Comparison of ENCODE assay signal across 24 mouse cellular contexts in the genomic region with DNA sequence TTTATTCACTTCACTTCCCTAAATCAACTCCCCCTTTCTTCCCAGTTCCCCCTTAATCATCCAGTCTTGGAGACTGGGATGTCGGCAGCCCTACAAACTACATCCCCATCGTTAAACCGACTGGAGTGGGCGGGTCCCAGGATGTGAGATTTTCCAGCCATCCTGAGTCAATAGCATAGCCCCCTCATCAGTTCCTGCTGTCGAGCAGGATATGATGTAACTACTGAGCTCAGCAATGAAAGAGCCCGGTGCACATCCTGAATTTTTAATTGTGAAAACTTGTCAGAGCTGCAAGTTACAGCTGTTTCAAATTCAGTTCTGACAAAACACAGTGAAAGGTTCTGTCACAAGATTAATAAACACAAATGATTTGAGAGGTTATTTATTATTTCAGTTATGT.
DNase-seq lines count a peak whose midpoint lies in the region; ATAC-seq and TF ChIP-seq lines count a peak whose summit lies in the region.
"Had no signal": no experiment of that assay in that cellular context is flagged by ENCODE, and none has a peak within 500 bp of the region (broad histone marks: within the 10 kb centered on the region; RNA-seq: fewer than 3 reads in every experiment).

No protein-coding gene starts in this region.

- no peak overlapping the region for H3K4me3 ChIP-seq in lung, embryonic 16.5 days (ENCODE audit: low read length)
- H3K4me3 ChIP-seq in lung, adult 2 months (replicated peaks; ENCODE audit: extremely low read depth, low read depth, low read length) = no peak overlapping the region
- no peak overlapping the region for H3K4me3 ChIP-seq in MEL (ENCODE audit: control insufficient read depth in 1 of 2, insufficient read depth in 1 of 2, low read depth in 2 of 2, low read length in 2 of 2)
- H3K4me3 ChIP-seq: hindbrain, embryonic 13.5 days; layer of hippocampus, adult 2 months; limb, embryonic 12.5 days; liver, embryonic 12.5 days; midbrain, embryonic 13.5 days; neural tube, embryonic 12.5 days had no signal

- TF ChIP-seq POLR2A in lung, adult 2 months (IDR thresholded peaks at IDR 0.05; ENCODE audit: borderline replicate concordance, extremely low read depth, low read depth, low read length) = no peak
- no peak for TF ChIP-seq POLR2A in MEL (IDR thresholded peaks at IDR 0.05; ENCODE audit: control insufficient read depth in 1 of 2, insufficient read depth in 1 of 2, low read depth in 1 of 2, low read length in 2 of 2, poor library complexity in 1 of 2)

- no peaks in the 10 kb centered on the region for H3K27me3 ChIP-seq in lung, embryonic 16.5 days (ENCODE audit: control insufficient read depth, insufficient read depth, low read depth, low read length)
- H3K27me3 ChIP-seq in MEL (ENCODE audit: control insufficient read depth in 1 of 2, insufficient read depth in 2 of 2, low read length in 2 of 2) = no peaks in the 10 kb centered on the region; a peak in 1 of 4 replicates
- H3K27me3 ChIP-seq: hindbrain, embryonic 13.5 days; limb, embryonic 12.5 days; liver, embryonic 12.5 days; midbrain, embryonic 13.5 days; neural tube, embryonic 12.5 days had no signal

- H3K79me2 ChIP-seq in MEL (ENCODE audit: control insufficient read depth, insufficient read depth, low read length, poor library complexity) = no peaks in the 10 kb centered on the region

- TF ChIP-seq EP300 in MEL (IDR thresholded peaks at IDR 0.05; ENCODE audit: low read depth in 1 of 2, low read length in 2 of 2) = no peak

- TF ChIP-seq CTCF in lung, adult 2 months (IDR thresholded peaks at IDR 0.05; ENCODE audit: insufficient read depth, low read length) = no peak
- TF ChIP-seq CTCF in MEL (IDR thresholded peaks at IDR 0.05 in 2 of 3, conservative IDR thresholded peaks at IDR 0.05 in 1 of 3; ENCODE audit: control insufficient read depth in 1 of 3, insufficient read depth in 1 of 3, low read depth in 2 of 3, low read length in 3 of 3, poor library complexity in 1 of 3, severe bottlenecking in 1 of 3) = no peak

- H3K4me1 ChIP-seq in lung, embryonic 16.5 days (replicated peaks; ENCODE audit: control insufficient read depth, insufficient read depth, low read length) = peaks cover 2% of the 10 kb centered on the region; the same call in 1 of the 2 replicates
- H3K4me1 ChIP-seq in lung, adult 2 months (ENCODE audit: control insufficient read depth, insufficient read depth, low read length) = no peaks in the 10 kb centered on the region
- H3K4me1 ChIP-seq in MEL (ENCODE audit: control insufficient read depth in 1 of 2, insufficient read depth in 2 of 2, low read length in 2 of 2) = no peaks in the 10 kb centered on the region
- H3K4me1 ChIP-seq: hindbrain, embryonic 13.5 days; liver, embryonic 12.5 days; midbrain, embryonic 13.5 days; neural tube, embryonic 12.5 days had no signal

- WGBS in lung, embryonic 16.5 days = 32% methylated on average over 6 of the region's 6 CpGs
- 30% methylated on average over 6 of the region's 6 CpGs for WGBS in lung, adult 2 months

- TF ChIP-seq RAD21 in MEL (IDR thresholded peaks at IDR 0.05; ENCODE audit: low read depth, low read length) = no peak

- no peak overlapping the region for H3K4me2 ChIP-seq in lung, embryonic 16.5 days (ENCODE audit: low read depth, low read length)
- H3K4me2 ChIP-seq: hindbrain, embryonic 13.5 days; limb, embryonic 12.5 days; liver, embryonic 12.5 days; midbrain, embryonic 13.5 days; neural tube, embryonic 12.5 days had no signal

- DNase-seq in lung, adult 2 months = no peak
- peak; percentile 21 for DNase-seq in MEL (ENCODE audit: low read depth, low spot score)
- DNase-seq in spleen, postnatal 36 days (ENCODE audit: low spot score in 2 of 2) = no peak
- DNase-seq in gastrocnemius, adult 8-10 months (ENCODE audit: low spot score in 2 of 2) = no peak
- DNase-seq: adrenal gland, adult 2 months; cerebellum, adult 11-12 months; cerebellum, postnatal 10 days; gastrocnemius, postnatal 36 days; kidney, adult 11 months; kidney, postnatal 14 days; lung, adult 18-20 months; right cerebral cortex, postnatal 14 days; thymus, postnatal 25 days had no signal

- no peaks in the 10 kb centered on the region for H3K36me3 ChIP-seq in lung, embryonic 16.5 days (ENCODE audit: control insufficient read depth, insufficient read depth, low read length)
- H3K36me3 ChIP-seq in MEL (ENCODE audit: control insufficient read depth in 1 of 2, insufficient read depth in 2 of 2, low read length in 2 of 2) = no peaks in the 10 kb centered on the region
- H3K36me3 ChIP-seq: hindbrain, embryonic 13.5 days; limb, embryonic 12.5 days; liver, embryonic 12.5 days; midbrain, embryonic 13.5 days; neural tube, embryonic 12.5 days had no signal

- no peak overlapping the region for H3K27ac ChIP-seq in lung, embryonic 16.5 days (ENCODE audit: low read length)
- H3K27ac ChIP-seq in MEL (ENCODE audit: control insufficient read depth, low read depth, low read length) = no peak overlapping the region
- H3K27ac ChIP-seq: hindbrain, embryonic 13.5 days; layer of hippocampus, adult 2 months; limb, embryonic 12.5 days; liver, embryonic 12.5 days; midbrain, embryonic 13.5 days; neural tube, embryonic 12.5 days had no signal

- no peaks in the 10 kb centered on the region for H3K9me3 ChIP-seq in lung, embryonic 16.5 days (ENCODE audit: control insufficient read depth, low read length)
- H3K9me3 ChIP-seq in MEL (replicated peaks; ENCODE audit: insufficient read depth, low read length) = no peaks in the 10 kb centered on the region
- H3K9me3 ChIP-seq: hindbrain, embryonic 13.5 days; limb, embryonic 12.5 days; liver, embryonic 12.5 days; midbrain, embryonic 13.5 days; neural tube, embryonic 12.5 days had no signal

- peak; percentile 56; the same call in 1 of the 2 replicates for ATAC-seq in lung, embryonic 16.5 days (ENCODE audit: low read depth)
- ATAC-seq in common myeloid progenitor, adult 5-6 weeks (replicated peaks; ENCODE audit: low read depth, poor library complexity, severe bottlenecking) = peak; percentile 65; the same call in 1 of the 2 replicates
- ATAC-seq in megakaryocyte progenitor cell, adult 5-6 weeks (replicated peaks; ENCODE audit: poor library complexity) = peak; percentile 99
- ATAC-seq: forebrain, embryonic 14.5 days; liver, embryonic 12.5 days; midbrain, embryonic 13.5 days; Patski had no signal

- H3K9ac ChIP-seq in lung, embryonic 16.5 days (ENCODE audit: low read length) = no peak overlapping the region
- H3K9ac ChIP-seq in MEL (ENCODE audit: control insufficient read depth, low read depth, low read length, poor library complexity, severe bottlenecking) = no peak overlapping the region
- H3K9ac ChIP-seq: hindbrain, embryonic 13.5 days; limb, embryonic 12.5 days; liver, embryonic 12.5 days; midbrain, embryonic 13.5 days; neural tube, embryonic 12.5 days had no signal

TF ChIP-seq in MEL, 35 proteins besides CTCF, POLR2A, EP300 and RAD21:
- TF ChIP-seq SMC3 (IDR thresholded peaks at IDR 0.05; ENCODE audit: low read depth, low read length) = no peak
- no peak for TF ChIP-seq POLR2AphosphoS2 (IDR thresholded peaks at IDR 0.05; ENCODE audit: low read length)
- TF ChIP-seq ZC3H11A (IDR thresholded peaks at IDR 0.05; ENCODE audit: low read depth, low read length) = no peak
- TF ChIP-seq NRF1 (IDR thresholded peaks at IDR 0.05; ENCODE audit: insufficient read depth, low read depth, low read length, poor library complexity, severe bottlenecking) = no peak
- TF ChIP-seq SIN3A (IDR thresholded peaks at IDR 0.05; ENCODE audit: low read length) = no peak
- TF ChIP-seq MAZ (IDR thresholded peaks at IDR 0.05; ENCODE audit: low read depth, low read length) = no peak
- TF ChIP-seq MAFK (IDR thresholded peaks at IDR 0.05; ENCODE audit: borderline replicate concordance, low read depth, low read length) = no peak
- TF ChIP-seq MAX (IDR thresholded peaks at IDR 0.05; ENCODE audit: low read length) = no peak
- no peak for TF ChIP-seq GATA1 (IDR thresholded peaks at IDR 0.05; ENCODE audit: low read depth, low read length)
- no peak for TF ChIP-seq MEF2A (IDR thresholded peaks at IDR 0.05; ENCODE audit: extremely low read depth, insufficient replicate concordance, low read depth, low read length, poor library complexity, severe bottlenecking)
- TF ChIP-seq CHD1 (IDR thresholded peaks at IDR 0.05; ENCODE audit: low read depth, low read length) = no peak
- TF ChIP-seq MXI1 (IDR thresholded peaks at IDR 0.05; ENCODE audit: low read depth, low read length) = no peak
